Mouse (Mus musculus) myocyte (in vitro differentiated cells): ENCODE measurements around the gene Nab2.

Experiments used
- CEBPB ChIP-seq: IDR thresholded peaks from 2 replicates; pipeline ENCODE4 v1.6.1; 2011; ENCODE audit warnings: mild to moderate bottlenecking, moderate library complexity; ENCODE audit not compliant: poor library complexity, insufficient read depth, severe bottlenecking
- E2F4 ChIP-seq: IDR thresholded peaks from one replicate; pipeline ENCODE4 v1.6.1; 2011; ENCODE audit warnings: mild to moderate bottlenecking, control low read depth, moderate library complexity; ENCODE audit not compliant: insufficient read depth
- MAX ChIP-seq: IDR thresholded peaks from one replicate; pipeline ENCODE4 v1.6.1; 2011; ENCODE audit warnings: low read depth, mild to moderate bottlenecking, control low read depth
- MYOG ChIP-seq, 3 experiments: IDR thresholded peaks; one replicate each; pipeline ENCODE4 v1.6.1; 2011; ENCODE audit warnings: control low read depth in 2 of 3, low read depth in 2 of 3, mild to moderate bottlenecking in 2 of 3; ENCODE audit not compliant: insufficient read length in 2 of 3, control insufficient read depth in 1 of 3, insufficient read depth in 1 of 3
- POLR2A ChIP-seq: IDR thresholded peaks from one replicate; pipeline ENCODE4 v1.6.1; 2011; ENCODE audit warnings: low read depth, mild to moderate bottlenecking, control low read depth, moderate library complexity; ENCODE audit not compliant: insufficient read length
- POLR2AphosphoS2 ChIP-seq: IDR thresholded peaks from one replicate; pipeline ENCODE4 v1.6.1; 2011; ENCODE audit warnings: low read depth, control low read depth; ENCODE audit not compliant: insufficient read length
- SRF ChIP-seq: IDR thresholded peaks from one replicate; pipeline ENCODE4 v1.6.1; 2011; ENCODE audit warnings: low read depth; ENCODE audit not compliant: control insufficient read depth, insufficient read length
- TCF12 ChIP-seq: IDR thresholded peaks from one replicate; pipeline ENCODE4 v1.6.1; 2011; ENCODE audit warnings: mild to moderate bottlenecking, control low read depth; ENCODE audit not compliant: poor library complexity, insufficient read depth, severe bottlenecking
- TCF3 ChIP-seq: IDR thresholded peaks from one replicate; pipeline ENCODE4 v1.6.1; 2011; ENCODE audit warnings: low read depth, control low read depth; ENCODE audit not compliant: insufficient read length
- USF1 ChIP-seq: IDR thresholded peaks from one replicate; pipeline ENCODE4 v1.6.1; 2011; ENCODE audit warnings: low read depth, mild to moderate bottlenecking, control low read depth, moderate library complexity

- TF ChIP-seq POLR2A (no peak), USF1 (no peak), POLR2AphosphoS2 (no peak), E2F4 (no peak), CEBPB (no peak), TCF12 (no peak), MAX (no peak), MYOG (IDR thresholded peaks at IDR 0.05; ENCODE audit: control insufficient read depth in 1 of 3, insufficient read depth in 1 of 3, insufficient read length in 2 of 3, low read depth in 2 of 3) (no peak), TCF3 (no peak), SRF (no peak)
These were observed 2.9 kb upstream of the Nab2 start for GRCm38 (mm10) chr10:127671276-127671675.
